Mouse (Mus musculus): ENCODE data around the gene Cbx5. TPM values are rescaled to one million over a fixed set of nuclear protein-coding genes. Genes with fewer than 3 reads are reported as not detected.

Gene Cbx5
- polyA plus RNA-seq, 1 experiment from 2014 or later: 70.4 TPM

DNA sequence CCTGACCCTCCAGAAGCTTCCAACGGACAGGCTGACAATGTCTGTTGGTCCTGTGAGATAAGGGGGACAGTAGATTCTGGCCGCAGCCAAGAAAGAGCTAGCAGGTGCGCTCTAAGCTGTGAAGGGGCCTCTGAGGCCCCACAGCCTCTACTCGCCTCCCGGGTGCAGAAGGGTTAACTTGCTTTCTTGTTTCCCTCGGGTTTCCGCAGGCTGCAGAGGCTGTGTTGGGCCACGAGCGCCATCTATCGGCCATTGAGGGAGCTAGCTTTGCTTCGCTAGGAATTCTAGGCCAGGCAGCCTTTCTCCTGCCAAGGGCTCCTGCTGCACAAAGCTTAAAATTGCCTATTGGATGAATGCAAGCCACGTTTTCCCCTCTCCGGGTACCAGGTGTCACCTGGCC lies 74.2 kb downstream of the Cbx5 start:
- Histone ChIP-seq H3K36me3 (ENCODE audit: control insufficient read depth, insufficient read depth) (no peaks in the 10 kb centered on the region), H3K4me1 (ENCODE audit: control insufficient read depth, insufficient read depth, low read length) (peaks cover 24% of the 10 kb centered on the region), H3K9me3 (replicated peaks; ENCODE audit: control insufficient read depth, low read length) (no peaks in the 10 kb centered on the region), H3K4me3 (ENCODE audit: low read length) (no peak overlapping the region), H3K27ac (ENCODE audit: low read length) (no peak overlapping the region), H3K9ac (ENCODE audit: low read length) (no peak overlapping the region), H3K4me2 (ENCODE audit: low read depth, low read length) (no peak overlapping the region), H3K27me3 (ENCODE audit: control insufficient read depth, insufficient read depth, low read length) (peaks cover 44% of the 10 kb centered on the region)
- ATAC-seq (replicated peaks; ENCODE audit: extremely low read depth, insufficient read depth, low FRiP score): peak; percentile 46; the same call in 1 of the 2 replicates
- under 1% methylated on average over 13 of the region's 13 CpGs for WGBS

DNA sequence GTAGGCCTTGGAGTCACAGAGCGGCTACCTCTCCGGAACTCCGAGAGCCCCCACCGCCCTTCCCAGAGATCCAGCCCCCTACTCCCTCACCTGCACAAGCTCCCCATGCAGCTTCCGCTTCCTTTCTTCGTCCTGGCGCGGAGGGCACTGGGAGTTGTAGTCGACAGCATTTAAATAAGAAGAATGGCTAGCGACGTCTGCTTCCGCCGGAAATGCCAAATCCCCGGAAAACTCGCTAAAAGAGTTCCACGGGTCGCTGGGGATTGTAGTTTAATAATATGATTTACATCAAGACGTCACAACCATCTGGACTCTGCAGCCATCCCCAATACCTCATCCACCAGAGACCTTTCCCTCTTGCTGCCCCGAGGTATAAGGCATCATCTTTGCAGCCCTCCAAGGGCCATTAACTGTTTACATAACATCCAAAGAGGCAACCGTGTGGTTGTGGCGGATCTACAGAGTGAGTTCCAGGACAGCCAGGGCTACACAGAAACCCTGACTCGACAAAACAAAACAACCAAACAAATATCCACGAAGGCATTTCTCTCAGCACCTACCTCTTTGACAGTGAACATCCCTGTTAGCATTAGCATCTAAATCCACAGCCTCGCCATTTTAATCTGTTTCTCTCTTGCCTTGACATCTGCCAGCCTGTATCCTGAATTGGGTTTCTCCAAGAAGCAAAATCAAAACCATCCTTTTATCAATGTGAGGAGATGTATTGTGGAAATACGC lies 76.3 kb downstream of the Cbx5 start:
- no peaks in the 10 kb centered on the region for H3K9me3 ChIP-seq (replicated peaks; ENCODE audit: control insufficient read depth, low read length)
- H3K9ac ChIP-seq (ENCODE audit: low read length): peak overlapping the region; percentile 85
- peak overlapping the region; percentile 85 for H3K4me2 ChIP-seq (ENCODE audit: low read depth, low read length)
- H3K4me3 ChIP-seq (ENCODE audit: low read length): peak overlapping the region; percentile 90
- peaks cover 10% of the 10 kb centered on the region for H3K4me1 ChIP-seq (ENCODE audit: control insufficient read depth, insufficient read depth, low read length)
- H3K27me3 ChIP-seq (ENCODE audit: control insufficient read depth, insufficient read depth, low read length): peaks cover 25% of the 10 kb centered on the region
- no peaks in the 10 kb centered on the region for H3K36me3 ChIP-seq (ENCODE audit: control insufficient read depth, insufficient read depth)
- H3K27ac ChIP-seq (ENCODE audit: low read length): no peak overlapping the region
- peak; percentile 83 for ATAC-seq (replicated peaks; ENCODE audit: extremely low read depth, insufficient read depth, low FRiP score)
- 8% methylated on average over 25 of the region's 25 CpGs for WGBS

DNA sequence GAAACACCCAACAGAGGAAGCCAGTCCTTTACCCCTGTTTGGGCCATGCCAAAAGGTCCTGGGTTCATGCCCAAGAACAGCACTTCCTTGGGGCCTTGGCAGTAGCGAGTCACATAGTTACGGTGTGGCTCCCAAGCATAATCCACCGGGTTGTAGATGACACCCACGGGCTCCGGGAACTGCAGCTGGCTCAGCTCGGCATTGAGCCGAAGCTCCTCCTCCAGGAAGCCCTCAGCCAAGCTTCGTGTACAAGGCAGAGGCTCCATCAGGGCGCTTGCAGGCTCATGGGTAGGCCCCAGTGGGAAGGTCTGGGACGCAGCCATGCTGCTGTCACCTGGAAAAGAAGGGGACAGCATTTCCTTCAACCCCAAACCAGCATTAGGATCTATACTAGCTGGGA lies 82.0 kb downstream of the Cbx5 start:
- Histone ChIP-seq H3K36me3 (ENCODE audit: control insufficient read depth, insufficient read depth) (peaks cover 5% of the 10 kb centered on the region; the same call in 1 of the 2 replicates), H3K4me3 (ENCODE audit: low read length) (no peak overlapping the region), H3K9me3 (replicated peaks; ENCODE audit: control insufficient read depth, low read length) (no peaks in the 10 kb centered on the region), H3K4me1 (ENCODE audit: control insufficient read depth, insufficient read depth, low read length) (peaks cover 3% of the 10 kb centered on the region), H3K27ac (ENCODE audit: low read length) (no peak overlapping the region), H3K27me3 (ENCODE audit: control insufficient read depth, insufficient read depth, low read length) (peaks cover 2% of the 10 kb centered on the region; the same call in 1 of the 2 replicates), H3K9ac (ENCODE audit: low read length) (no peak overlapping the region), H3K4me2 (ENCODE audit: low read depth, low read length) (no peak overlapping the region)
- 66% methylated on average over 10 of the region's 10 CpGs for WGBS
- ATAC-seq (replicated peaks; ENCODE audit: extremely low read depth, insufficient read depth, low FRiP score): no peak

DNA sequence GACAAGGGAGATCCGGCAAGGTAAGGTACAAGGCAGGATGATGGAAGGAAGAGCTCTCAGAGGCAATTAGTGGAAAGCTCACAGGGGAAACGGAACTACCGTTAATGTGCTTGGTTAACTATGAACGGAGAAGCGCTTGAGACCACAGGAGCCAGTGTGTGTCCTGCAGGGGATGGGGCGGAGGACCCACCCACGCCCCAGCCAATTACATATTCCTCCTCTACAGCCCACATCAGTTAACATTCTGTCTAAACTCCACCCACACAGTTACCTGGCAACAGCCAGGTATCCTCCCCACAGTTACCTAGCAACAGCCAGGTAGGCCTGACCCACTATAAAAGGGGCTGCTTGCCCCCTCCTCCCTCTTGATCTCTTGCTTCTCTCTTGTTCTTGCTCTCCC lies 82.7 kb downstream of the Cbx5 start:
- Histone ChIP-seq H3K27me3 (ENCODE audit: control insufficient read depth, insufficient read depth, low read length) (peaks cover 2% of the 10 kb centered on the region; the same call in 1 of the 2 replicates), H3K27ac (ENCODE audit: low read length) (no peak overlapping the region), H3K4me2 (ENCODE audit: low read depth, low read length) (no peak overlapping the region), H3K9me3 (replicated peaks; ENCODE audit: control insufficient read depth, low read length) (no peaks in the 10 kb centered on the region), H3K36me3 (ENCODE audit: control insufficient read depth, insufficient read depth) (peaks cover 5% of the 10 kb centered on the region; the same call in 1 of the 2 replicates), H3K9ac (ENCODE audit: low read length) (no peak overlapping the region), H3K4me3 (ENCODE audit: low read length) (no peak overlapping the region), H3K4me1 (ENCODE audit: control insufficient read depth, insufficient read depth, low read length) (no peaks in the 10 kb centered on the region)
- ATAC-seq (replicated peaks; ENCODE audit: extremely low read depth, insufficient read depth, low FRiP score): no peak
- WGBS: 71% methylated on average over 7 of the region's 7 CpGs

DNA sequence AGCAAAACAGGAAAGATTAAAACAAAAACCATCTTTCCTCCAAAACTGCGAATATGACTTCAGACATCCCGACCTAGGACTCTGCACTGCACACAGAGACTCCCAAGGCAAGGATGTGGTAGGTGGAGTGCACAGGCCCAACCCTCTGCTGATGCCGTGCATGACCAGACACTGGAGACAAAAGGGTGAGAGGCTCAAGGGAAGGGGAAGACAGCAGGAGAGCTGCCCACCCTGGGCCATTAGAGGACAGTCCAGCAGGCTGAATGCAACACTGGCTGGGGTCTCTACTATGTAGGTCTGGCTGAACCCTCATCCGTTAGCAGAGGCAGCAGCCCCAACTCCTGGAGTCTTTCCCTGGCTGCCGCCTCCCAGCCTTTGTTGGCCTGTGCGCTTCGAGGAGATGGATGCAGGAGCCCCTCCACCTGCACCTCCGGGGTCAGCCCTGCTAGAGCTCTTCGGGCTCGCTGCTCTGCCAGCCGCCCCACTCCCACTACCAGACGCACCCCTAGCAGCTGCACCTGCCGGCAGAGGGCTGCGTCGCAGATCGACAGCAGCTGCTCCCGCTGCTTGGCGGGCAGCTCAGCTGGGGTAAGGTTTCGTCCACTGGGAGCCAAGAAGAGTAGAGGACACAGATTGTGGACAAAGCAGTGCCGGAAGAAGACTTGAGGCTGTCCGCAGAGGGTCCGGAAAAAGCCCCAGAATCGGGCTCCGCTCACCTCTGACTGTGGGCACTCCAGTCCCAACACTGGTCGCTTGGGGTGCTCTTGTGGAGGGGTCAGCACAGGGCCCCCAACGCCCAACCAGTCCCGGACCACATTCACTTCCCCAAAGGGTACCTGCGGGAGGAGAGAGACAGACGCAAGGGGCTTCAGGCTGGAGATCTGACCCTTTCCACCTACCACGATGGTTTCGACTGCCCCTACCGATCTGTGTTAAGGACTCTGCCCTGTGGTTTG lies 84.0 kb downstream of the Cbx5 start:
- Histone ChIP-seq H3K4me3 (ENCODE audit: low read length) (no peak overlapping the region), H3K9me3 (replicated peaks; ENCODE audit: control insufficient read depth, low read length) (no peaks in the 10 kb centered on the region), H3K4me2 (ENCODE audit: low read depth, low read length) (no peak overlapping the region), H3K27ac (ENCODE audit: low read length) (no peak overlapping the region), H3K36me3 (ENCODE audit: control insufficient read depth, insufficient read depth) (peaks cover 5% of the 10 kb centered on the region; the same call in 1 of the 2 replicates), H3K4me1 (ENCODE audit: control insufficient read depth, insufficient read depth, low read length) (no peaks in the 10 kb centered on the region), H3K9ac (ENCODE audit: low read length) (no peak overlapping the region), H3K27me3 (ENCODE audit: control insufficient read depth, insufficient read depth, low read length) (peaks cover 3% of the 10 kb centered on the region; the same call in 1 of the 2 replicates)
- ATAC-seq (replicated peaks; ENCODE audit: extremely low read depth, insufficient read depth, low FRiP score): no peak
- 50% methylated on average over 32 of the region's 32 CpGs for WGBS

DNA sequence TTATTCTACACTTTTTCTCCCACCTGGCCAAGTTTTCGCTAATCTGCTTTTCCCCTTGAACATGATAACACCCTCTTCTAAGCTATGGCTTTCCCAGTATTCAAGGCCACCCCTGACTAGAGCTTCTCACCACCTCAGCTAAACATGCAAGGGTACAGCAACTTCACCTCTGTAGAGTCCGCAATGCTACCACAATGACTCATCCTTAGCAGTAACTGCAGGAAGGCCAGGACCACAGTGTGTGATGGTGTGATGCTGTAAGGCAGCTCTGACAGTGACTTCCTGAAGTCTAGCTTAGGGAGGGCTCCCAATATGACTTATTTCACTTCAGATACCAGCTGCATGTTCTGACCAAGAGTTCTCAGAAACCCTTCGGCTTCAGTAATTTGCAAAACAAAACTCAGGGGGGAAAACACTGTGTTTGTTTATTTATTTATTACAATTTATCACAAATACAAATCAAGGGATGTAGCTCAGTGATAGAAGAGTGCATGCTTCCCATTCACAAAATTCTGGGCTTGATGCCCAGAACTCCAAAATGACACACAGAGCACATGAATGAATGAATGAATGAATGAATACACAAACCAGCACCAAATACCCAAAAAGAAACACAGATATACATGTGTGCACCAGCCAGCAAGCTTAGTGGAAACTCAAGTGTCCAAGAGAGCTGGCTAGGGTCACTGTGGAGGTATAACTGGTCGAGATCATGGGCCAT lies 86.6 kb downstream of the Cbx5 start:
- peaks cover 5% of the 10 kb centered on the region; the same call in 1 of the 2 replicates for H3K36me3 ChIP-seq (ENCODE audit: control insufficient read depth, insufficient read depth)
- no peaks in the 10 kb centered on the region for H3K9me3 ChIP-seq (replicated peaks; ENCODE audit: control insufficient read depth, low read length)
- peaks cover 8% of the 10 kb centered on the region for H3K27me3 ChIP-seq (ENCODE audit: control insufficient read depth, insufficient read depth, low read length)
- no peak overlapping the region for H3K4me3 ChIP-seq (ENCODE audit: low read length)
- WGBS: 82% methylated on average over 4 of the region's 4 CpGs
- no peaks in the 10 kb centered on the region for H3K4me1 ChIP-seq (ENCODE audit: control insufficient read depth, insufficient read depth, low read length)
- no peak overlapping the region for H3K9ac ChIP-seq (ENCODE audit: low read length)
- no peak for ATAC-seq (replicated peaks; ENCODE audit: extremely low read depth, insufficient read depth, low FRiP score)
- H3K4me2 ChIP-seq (ENCODE audit: low read depth, low read length): no peak overlapping the region
- H3K27ac ChIP-seq (ENCODE audit: low read length): no peak overlapping the region

DNA sequence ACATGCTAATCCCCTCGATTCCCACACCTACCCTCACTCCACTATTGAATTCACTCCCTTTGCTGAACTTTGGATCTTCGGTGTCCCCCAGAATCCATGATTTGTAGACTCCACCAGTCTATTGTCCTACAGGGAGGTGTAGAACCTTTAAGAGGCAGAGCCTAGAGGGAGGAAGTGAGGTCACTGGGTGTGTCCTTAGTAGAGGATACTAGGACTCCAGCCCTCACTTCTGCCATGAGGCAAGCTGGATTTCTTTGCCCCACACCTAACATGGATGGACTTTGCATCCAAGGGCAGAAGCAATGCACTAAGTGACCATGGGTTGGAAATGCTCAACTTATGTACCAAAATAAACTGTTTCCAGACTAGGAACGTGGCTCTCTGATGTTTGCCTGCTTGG lies 87.2 kb downstream of the Cbx5 start:
- Histone ChIP-seq H3K9me3 (replicated peaks; ENCODE audit: control insufficient read depth, low read length) (no peaks in the 10 kb centered on the region), H3K27ac (ENCODE audit: low read length) (no peak overlapping the region), H3K9ac (ENCODE audit: low read length) (no peak overlapping the region), H3K4me1 (ENCODE audit: control insufficient read depth, insufficient read depth, low read length) (no peaks in the 10 kb centered on the region), H3K36me3 (ENCODE audit: control insufficient read depth, insufficient read depth) (peaks cover 5% of the 10 kb centered on the region; the same call in 1 of the 2 replicates), H3K27me3 (ENCODE audit: control insufficient read depth, insufficient read depth, low read length) (peaks cover 15% of the 10 kb centered on the region), H3K4me3 (ENCODE audit: low read length) (no peak overlapping the region), H3K4me2 (ENCODE audit: low read depth, low read length) (no peak overlapping the region)
- 76% methylated on average over 3 of the region's 3 CpGs for WGBS
- no peak for ATAC-seq (replicated peaks; ENCODE audit: extremely low read depth, insufficient read depth, low FRiP score)

DNA sequence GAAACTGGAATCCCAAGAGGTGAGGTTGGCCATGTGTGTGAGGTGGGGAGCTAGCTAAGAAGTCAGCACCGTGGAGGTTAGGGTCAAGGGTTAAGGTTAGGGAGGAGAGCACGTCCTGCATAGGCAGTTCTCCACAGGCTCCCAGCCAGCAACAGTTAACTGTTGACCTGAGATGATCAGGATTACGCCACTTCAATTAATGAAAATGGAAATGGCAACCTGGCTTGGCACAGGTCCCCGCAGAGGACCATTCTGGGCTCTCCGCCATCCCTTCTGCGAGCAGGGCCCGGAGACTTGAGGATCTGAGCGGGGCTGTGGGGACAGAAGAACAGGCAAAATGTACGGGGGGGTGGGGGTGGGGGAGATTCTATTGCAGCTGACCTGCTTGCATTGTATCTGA lies 91.8 kb downstream of the Cbx5 start:
- no peaks in the 10 kb centered on the region for H3K36me3 ChIP-seq (ENCODE audit: control insufficient read depth, insufficient read depth)
- no peak for ATAC-seq (replicated peaks; ENCODE audit: extremely low read depth, insufficient read depth, low FRiP score)
- no peak overlapping the region for H3K4me3 ChIP-seq (ENCODE audit: low read length)
- H3K4me1 ChIP-seq (ENCODE audit: control insufficient read depth, insufficient read depth, low read length): 0 out of 2 replicates have a peak, but pooled peaks cover 2% of the 10 kb centered on the region
- WGBS: 44% methylated on average over 9 of the region's 9 CpGs
- H3K27ac ChIP-seq (ENCODE audit: low read length): no peak overlapping the region
- H3K27me3 ChIP-seq (ENCODE audit: control insufficient read depth, insufficient read depth, low read length): peaks cover 54% of the 10 kb centered on the region
- no peak overlapping the region for H3K4me2 ChIP-seq (ENCODE audit: low read depth, low read length)
- H3K9me3 ChIP-seq (replicated peaks; ENCODE audit: control insufficient read depth, low read length): no peaks in the 10 kb centered on the region
- H3K9ac ChIP-seq (ENCODE audit: low read length): no peak overlapping the region
